Mouse (Mus musculus) forebrain, embryonic 11.5 days (tissue): ENCODE measurements around the gene Cck. TPM values are rescaled to one million over a fixed set of nuclear protein-coding genes. Genes with fewer than 3 reads are reported as not detected.

Experiments
- ATAC-seq: fragments of 200-750 bp; cut with Nextera tagmentation; replicated peaks from 2 replicates; pipeline ENCODE4 v1.8.0; 2017; ENCODE audit warnings: moderate TSS enrichment; ENCODE audit not compliant: low FRiP score
- DNase-seq: peaks from one replicate; pipeline ENCODE4 v3.0.0-alpha.2; 2017; ENCODE audit warnings: low spot score
- H3K27ac ChIP-seq: fragments of 300-500 bp; sonication (generic); 2 replicates; pipeline ENCODE4 v1.5.1; 2014; ENCODE audit warnings: low read depth, low read length
- H3K27me3 ChIP-seq: fragments of 300-500 bp; sonication (generic); 2 replicates; pipeline ENCODE4 v1.6.1; 2014; ENCODE audit warnings: mild to moderate bottlenecking, low read length, mixed read lengths; ENCODE audit not compliant: control insufficient read depth, insufficient read depth
- H3K36me3 ChIP-seq: fragments of 300-500 bp; sonication (generic); 2 replicates; pipeline ENCODE4 v1.6.1; 2014; ENCODE audit warnings: mild to moderate bottlenecking, low read length, moderate library complexity, mixed read lengths; ENCODE audit not compliant: control insufficient read depth, insufficient read depth
- H3K4me1 ChIP-seq: fragments of 300-500 bp; sonication (generic); replicated peaks from 2 replicates; pipeline ENCODE4 v1.6.1; 2014; ENCODE audit warnings: low read length, mixed read lengths; ENCODE audit not compliant: control insufficient read depth, insufficient read depth
- H3K4me2 ChIP-seq: fragments of 300-500 bp; sonication (generic); 2 replicates; pipeline ENCODE4 v1.6.1; 2014; ENCODE audit warnings: low read depth, mild to moderate bottlenecking, low read length, moderate library complexity, mixed read lengths; ENCODE audit not compliant: severe bottlenecking
- H3K4me3 ChIP-seq: fragments of 300-500 bp; sonication (generic); 2 replicates; pipeline ENCODE4 v1.5.1; 2014; ENCODE audit warnings: low read depth, low read length
- H3K9ac ChIP-seq: fragments of 300-500 bp; sonication (generic); 2 replicates; pipeline ENCODE4 v1.6.1; 2014; ENCODE audit warnings: low read length
- H3K9me3 ChIP-seq: fragments of 300-500 bp; sonication (generic); 2 replicates; pipeline ENCODE4 v1.6.1; 2016; ENCODE audit warnings: low read length, mixed read lengths; ENCODE audit not compliant: control insufficient read depth
- WGBS: fragments of 180-500 bp; shearing (Covaris S2); extraction: QIAGEN DNeasy Blood & Tissue Kit; methylation state at CpG from one replicate; pipeline ENCODE4 v1.1.7; 2014; 5-methylcytosine and 5-hydroxymethylcytosine counted together
- polyA plus RNA-seq: library from polyadenylated mRNA; unstranded; fragments of >200 nt; fragmentation: Nextera tagmentation; extraction: Ambion mirVana; gene quantifications from 2 replicates; pipeline ENCODE4 v1.2.1, GENCODE M21; 2014

Cck gene
- polyA plus RNA-seq: 2.5 and 4.4 TPM in 2 replicates

- no peak within 1 kb of the TSS for H3K27ac ChIP-seq
- H3K4me2 ChIP-seq: peak within 1 kb of the TSS; percentile 45
- H3K36me3 ChIP-seq: no peaks in the 10 kb centered on the region
- 3% methylated on average over 12 of the region's 12 CpGs for WGBS
- ATAC-seq (no peak), DNase-seq (no peak)
- H3K27me3 ChIP-seq: peaks cover 44% of the 10 kb centered on the region
- H3K9ac ChIP-seq: no peak within 1 kb of the TSS
- peak within 1 kb of the TSS; percentile 14; the same call in 1 of the 2 replicates for H3K4me3 ChIP-seq
- no peaks in the 10 kb centered on the region; the same call in 1 of the 2 replicates for H3K4me1 ChIP-seq
- no peaks in the 10 kb centered on the region for H3K9me3 ChIP-seq
Measured at GRCm38 (mm10) chr9:121495529-121495928, at the start of gene Cck. Gene Cck (minus strand): TSS chr9:121495694.

- Histone ChIP-seq H3K9ac (no peak overlapping the region), H3K4me2 (no peak overlapping the region), H3K9me3 (no peaks in the 10 kb centered on the region), H3K27me3 (no peaks in the 10 kb centered on the region), H3K36me3 (no peaks in the 10 kb centered on the region), H3K27ac (no peak overlapping the region; the same call in 1 of the 2 replicates), H3K4me1 (no peaks in the 10 kb centered on the region), H3K4me3 (no peak overlapping the region)
- DNase-seq: no peak
- ATAC-seq: no peak
Measured at GRCm38 (mm10) chr9:121541530-121541929, 46.0 kb upstream of the Cck start.

- H3K9me3 ChIP-seq: no peaks in the 10 kb centered on the region; the same call in 1 of the 2 replicates
- no peak overlapping the region for H3K27ac ChIP-seq
- H3K36me3 ChIP-seq: no peaks in the 10 kb centered on the region
- no peak overlapping the region for H3K9ac ChIP-seq
- H3K4me3 ChIP-seq: no peak overlapping the region
- no peak overlapping the region for H3K4me2 ChIP-seq
- no peaks in the 10 kb centered on the region for H3K27me3 ChIP-seq
- DNase-seq (no peak), ATAC-seq (no peak)
- WGBS: 68% methylated on average over 9 of the region's 9 CpGs
- H3K4me1 ChIP-seq: no peaks in the 10 kb centered on the region
Measured at GRCm38 (mm10) chr9:121532626-121533025, 37.1 kb upstream of the Cck start.

GRCm38 (mm10) chr9:121528605-121529357 lies 33.3 kb upstream of the Cck start:
- Histone ChIP-seq H3K4me2 (no peak overlapping the region), H3K4me3 (no peak overlapping the region), H3K9me3 (no peaks in the 10 kb centered on the region), H3K4me1 (no peaks in the 10 kb centered on the region), H3K9ac (no peak overlapping the region), H3K27me3 (no peaks in the 10 kb centered on the region), H3K27ac (no peak overlapping the region), H3K36me3 (no peaks in the 10 kb centered on the region)
- no peak for ATAC-seq
- no peak for DNase-seq
- WGBS: 84% methylated on average over 8 of the region's 8 CpGs

GRCm38 (mm10) chr9:121526171-121526570 lies 30.7 kb upstream of the Cck start:
- no peak overlapping the region for H3K27ac ChIP-seq
- H3K27me3 ChIP-seq: no peaks in the 10 kb centered on the region
- H3K9ac ChIP-seq: no peak overlapping the region
- no peak overlapping the region for H3K4me3 ChIP-seq
- no peak for ATAC-seq
- DNase-seq: no peak
- H3K9me3 ChIP-seq: no peaks in the 10 kb centered on the region
- H3K4me1 ChIP-seq: no peaks in the 10 kb centered on the region
- H3K36me3 ChIP-seq: no peaks in the 10 kb centered on the region
- WGBS: 76% methylated on average over 6 of the region's 6 CpGs
- H3K4me2 ChIP-seq: no peak overlapping the region

- 85% methylated on average over 5 of the region's 5 CpGs for WGBS
Measured at GRCm38 (mm10) chr9:121520047-121520446, 24.6 kb upstream of the Cck start.

GRCm38 (mm10) chr9:121514462-121514861 lies 19.0 kb upstream of the Cck start:
- H3K4me3 ChIP-seq: no peak overlapping the region
- no peak overlapping the region for H3K9ac ChIP-seq
- no peaks in the 10 kb centered on the region for H3K27me3 ChIP-seq
- no peaks in the 10 kb centered on the region for H3K36me3 ChIP-seq
- WGBS: 91% methylated on average over 5 of the region's 5 CpGs
- no peaks in the 10 kb centered on the region for H3K4me1 ChIP-seq
- H3K9me3 ChIP-seq: no peaks in the 10 kb centered on the region
- no peak overlapping the region for H3K27ac ChIP-seq
- DNase-seq (no peak), ATAC-seq (no peak)
- H3K4me2 ChIP-seq: no peak overlapping the region

More at GRCm38 (mm10) chr9:121520047-121520446, 24.6 kb upstream of the Cck start:
- Histone ChIP-seq H3K27me3 (no peaks in the 10 kb centered on the region), H3K9ac (no peak overlapping the region), H3K4me2 (no peak overlapping the region), H3K4me1 (no peaks in the 10 kb centered on the region), H3K4me3 (no peak overlapping the region), H3K27ac (no peak overlapping the region), H3K9me3 (no peaks in the 10 kb centered on the region), H3K36me3 (no peaks in the 10 kb centered on the region)
- DNase-seq: no peak
- ATAC-seq: no peak

GRCm38 (mm10) chr9:121511911-121512310 lies 16.4 kb upstream of the Cck start:
- 94% methylated on average over 4 of the region's 4 CpGs for WGBS
- H3K4me3 ChIP-seq: no peak overlapping the region
- no peak overlapping the region for H3K9ac ChIP-seq
- H3K36me3 ChIP-seq: no peaks in the 10 kb centered on the region
- no peaks in the 10 kb centered on the region for H3K4me1 ChIP-seq
- ATAC-seq (no peak), DNase-seq (no peak)
- no peaks in the 10 kb centered on the region for H3K27me3 ChIP-seq
- no peak overlapping the region for H3K27ac ChIP-seq
- H3K9me3 ChIP-seq: no peaks in the 10 kb centered on the region
- H3K4me2 ChIP-seq: no peak overlapping the region
